Mouse (Mus musculus): ENCODE results near the gene Izumo1. TPM values are rescaled to one million over a fixed set of nuclear protein-coding genes. Genes with fewer than 3 reads are reported as not detected.

Izumo1 gene
- under 1 TPM; 0.48 to 0.64 TPM for polyA plus RNA-seq (2017; shearing (Covaris generic))

GRCm38 (mm10) chr7:45621443-45621842, at the start of gene Izumo1:
Gene Izumo1 (plus strand): TSS chr7:45621811.

GRCm38 (mm10) chr7:45617042-45617695, 4.4 kb upstream of the Izumo1 start, which contains the start of gene Fut1:
Gene Fut1 (plus strand): TSS chr7:45617289.

DNA sequence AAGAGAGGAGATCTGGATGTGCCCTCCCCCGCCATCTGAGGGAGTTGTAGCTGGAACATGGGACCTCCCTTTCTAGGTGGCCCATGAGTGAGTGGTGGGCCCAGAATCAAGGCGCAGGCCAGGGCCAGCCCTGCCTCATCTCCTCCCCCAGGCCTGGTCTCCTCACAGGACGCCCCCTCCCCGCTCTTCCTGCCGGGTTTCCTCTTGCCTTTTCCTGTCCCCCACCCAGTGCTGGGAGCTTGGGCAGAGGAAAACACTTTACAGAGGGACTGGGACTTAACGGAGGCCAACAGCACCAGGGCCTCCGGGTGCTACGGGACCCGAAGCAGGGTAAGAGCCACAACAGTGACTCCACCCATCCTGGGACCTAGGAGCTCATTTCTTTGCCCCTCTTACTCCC, 5.7 kb downstream of the Izumo1 start, which contains the start of gene Rasip1:
Gene Rasip1 (plus strand): TSS at position 228 of the 400 bp plus-strand sequence.

GRCm38 (mm10) chr7:45639561-45640027, 18.0 kb downstream of the Izumo1 start, which contains the start of gene Mamstr:
Gene Mamstr (plus strand): TSS chr7:45639977.

GRCm38 (mm10) chr7:45666161-45666560, 44.5 kb downstream of the Izumo1 start, which contains the start of gene Fut2:
Gene Fut2 (minus strand): TSS chr7:45666394.

Other genes with a start within 250 kb of the Izumo1 start
- 100 to 1,000 TPM; 204 to 218 TPM for gene Snrnp70, start 226.1 kb upstream of the Izumo1 start, polyA plus RNA-seq (2017; shearing (Covaris generic))
- gene Kcna7, start 216.2 kb upstream of the Izumo1 start, polyA plus RNA-seq (2017; shearing (Covaris generic)), result not detected
- 1 to 10 TPM; 1.2 to 1.4 TPM for gene Ntf5, start 208.1 kb upstream of the Izumo1 start, polyA plus RNA-seq (2017; shearing (Covaris generic))
- not detected for gene Lhb, start 201.0 kb upstream of the Izumo1 start, polyA plus RNA-seq (2017; shearing (Covaris generic))
- gene Gys1, start 187.0 kb upstream of the Izumo1 start, polyA plus RNA-seq (2017; shearing (Covaris generic)), result 10 to 100 TPM in 1 of 2 experiments, 1 to 10 TPM in 1; 6.3 to 11.1 TPM
- gene Ruvbl2, start 183.7 kb upstream of the Izumo1 start, polyA plus RNA-seq (2017; shearing (Covaris generic)), result 10 to 100 TPM; 52.7 to 55.4 TPM
- 1,000 to 10,000 TPM; 1,818 to 2,133 TPM for gene Ftl1, start 161.9 kb upstream of the Izumo1 start, polyA plus RNA-seq (2017; shearing (Covaris generic))
- gene Bax, start 154.9 kb upstream of the Izumo1 start, polyA plus RNA-seq (2017; shearing (Covaris generic)), result 100 to 1,000 TPM; 303 to 346 TPM
- gene Tulp2, start 139.9 kb upstream of the Izumo1 start, polyA plus RNA-seq (2017; shearing (Covaris generic)), result under 1 TPM; 0.45 to 0.88 TPM
- gene Gm45808, start 135.0 kb upstream of the Izumo1 start, polyA plus RNA-seq (2017; shearing (Covaris generic)), result under 1 TPM in 1 of 2 experiments, not detected in 1; 0.21 TPM
- 1 to 10 TPM in 1 of 2 experiments, under 1 TPM in 1; 0.27 to 1.1 TPM for gene Dhdh, start 133.0 kb upstream of the Izumo1 start, polyA plus RNA-seq (2017; shearing (Covaris generic))
- 100 to 1,000 TPM; 193 to 285 TPM for gene Nucb1, start 111.4 kb upstream of the Izumo1 start, polyA plus RNA-seq (2017; shearing (Covaris generic))
- 10 to 100 TPM; 30.0 to 40.4 TPM for gene Ppp1r15a, start 95.5 kb upstream of the Izumo1 start, polyA plus RNA-seq (2017; shearing (Covaris generic))
- under 1 TPM in 1 of 2 experiments, not detected in 1; 0.49 TPM for gene Plekha4, start 95.5 kb upstream of the Izumo1 start, polyA plus RNA-seq (2017; shearing (Covaris generic))
- under 1 TPM; 0.85 to 0.86 TPM for gene Hsd17b14, start 66.9 kb upstream of the Izumo1 start, polyA plus RNA-seq (2017; shearing (Covaris generic))
- 10 to 100 TPM; 61.0 to 61.5 TPM for gene Bcat2, start 51.7 kb upstream of the Izumo1 start, polyA plus RNA-seq (2017; shearing (Covaris generic))
- not detected for gene Fgf21, start 6.3 kb upstream of the Izumo1 start, polyA plus RNA-seq (2017; shearing (Covaris generic))
- under 1 TPM in 1 of 2 experiments, not detected in 1; 0.11 TPM for gene Fut1, start 4.5 kb upstream of the Izumo1 start, polyA plus RNA-seq (2017; shearing (Covaris generic))
- 1 to 10 TPM; 1.2 to 1.4 TPM for gene Rasip1, start 5.7 kb downstream of the Izumo1 start, polyA plus RNA-seq (2017; shearing (Covaris generic))
- gene Mamstr, start 18.2 kb downstream of the Izumo1 start, polyA plus RNA-seq (2017; shearing (Covaris generic)), result 1 to 10 TPM in 1 of 2 experiments, under 1 TPM in 1; 0.16 to 1.8 TPM
- under 1 TPM; 0.05 to 0.23 TPM for gene Fut2, start 44.6 kb downstream of the Izumo1 start, polyA plus RNA-seq (2017; shearing (Covaris generic))
- under 1 TPM in 1 of 2 experiments, not detected in 1; 0.30 TPM for gene Ntn5, start 62.2 kb downstream of the Izumo1 start, polyA plus RNA-seq (2017; shearing (Covaris generic))
- gene Sec1, start 72.6 kb downstream of the Izumo1 start, polyA plus RNA-seq (2017; shearing (Covaris generic)), result under 1 TPM; 0.11 to 0.87 TPM
- 1 to 10 TPM; 1.4 to 2.6 TPM for gene Car11, start 78.0 kb downstream of the Izumo1 start, polyA plus RNA-seq (2017; shearing (Covaris generic))
- gene Dbp, start 83.3 kb downstream of the Izumo1 start, polyA plus RNA-seq (2017; shearing (Covaris generic)), result 10 to 100 TPM; 30.7 to 43.2 TPM
- gene Rpl18, start 93.6 kb downstream of the Izumo1 start, polyA plus RNA-seq (2017; shearing (Covaris generic)), result 1,000 to 10,000 TPM; 1,404 to 2,078 TPM
- gene Sphk2, start 96.2 kb downstream of the Izumo1 start, polyA plus RNA-seq (2017; shearing (Covaris generic)), result 10 to 100 TPM; 21.2 to 24.8 TPM
- gene Fam83e, start 99.4 kb downstream of the Izumo1 start, polyA plus RNA-seq (2017; shearing (Covaris generic)), result under 1 TPM in 1 of 2 experiments, not detected in 1; 0.09 TPM
- not detected for gene Spaca4, start 104.0 kb downstream of the Izumo1 start, polyA plus RNA-seq (2017; shearing (Covaris generic))
- under 1 TPM; 0.05 to 0.18 TPM for gene Lmtk3, start 161.9 kb downstream of the Izumo1 start, polyA plus RNA-seq (2017; shearing (Covaris generic))
- 1 to 10 TPM; 1.7 to 4.0 TPM for gene Sult2b1, start 162.9 kb downstream of the Izumo1 start, polyA plus RNA-seq (2017; shearing (Covaris generic))
- gene Cyth2, start 192.8 kb downstream of the Izumo1 start, polyA plus RNA-seq (2017; shearing (Covaris generic)), result 10 to 100 TPM; 71.9 to 73.3 TPM
- gene Kcnj14, start 203.0 kb downstream of the Izumo1 start, polyA plus RNA-seq (2017; shearing (Covaris generic)), result under 1 TPM; 0.06 to 0.12 TPM
- gene Grwd1, start 209.1 kb downstream of the Izumo1 start, polyA plus RNA-seq (2017; shearing (Covaris generic)), result 10 to 100 TPM; 21.4 to 26.5 TPM